Mouse (Mus musculus) right cerebral cortex, adult 2 months (tissue): ENCODE measurements around the gene Tet2.
A peak's percentile ranks its signal among the peaks of the same experiment; 100 is the strongest.
"Not testable (repeated sequence)": the region's sequence is repeated elsewhere in the genome, so short reads cannot be mapped to it uniquely, and the experiment has no call there.

ENCODE experiments used
- DNase-seq, 2 experiments: peaks; one replicate each; pipeline ENCODE4 v3.0.0; 2021 to 2022; ENCODE audit warnings: low spot score in 2 of 2

Gene Tet2

GRCm38 (mm10) chr3:133548613-133549012 is 3.7 kb upstream of the Tet2 start:
- no peak for DNase-seq

GRCm38 (mm10) chr3:133546790-133547189 is 1.9 kb upstream of the Tet2 start:
- DNase-seq, result no peak

GRCm38 (mm10) chr3:133545304-133545666 is 346 bp upstream of the Tet2 start:
- peak; percentile 42 to 43 for DNase-seq

- peak; percentile 87 to 89 for DNase-seq
Observed at GRCm38 (mm10) chr3:133544131-133544550, 798 bp downstream of the Tet2 start.

GRCm38 (mm10) chr3:133543101-133544020 is 1.6 kb downstream of the Tet2 start:
- DNase-seq, result peak; percentile 36 to 46

- DNase-seq, result no peak
Observed at GRCm38 (mm10) chr3:133542084-133542483, 2.9 kb downstream of the Tet2 start.

- no peak for DNase-seq
Observed at GRCm38 (mm10) chr3:133541000-133541399, 3.9 kb downstream of the Tet2 start.

GRCm38 (mm10) chr3:133539991-133540390 is 4.9 kb downstream of the Tet2 start:
- peak; percentile 3 to 11 for DNase-seq

- DNase-seq, result not testable (repeated sequence)
Observed at GRCm38 (mm10) chr3:133538499-133538898, 6.4 kb downstream of the Tet2 start.

- DNase-seq, result no peak
Observed at GRCm38 (mm10) chr3:133535644-133536043, 9.3 kb downstream of the Tet2 start.

- no peak for DNase-seq
Observed at GRCm38 (mm10) chr3:133534066-133534465, 10.9 kb downstream of the Tet2 start.

- DNase-seq, result no peak
Observed at GRCm38 (mm10) chr3:133533272-133533995, 11.5 kb downstream of the Tet2 start.

GRCm38 (mm10) chr3:133532806-133533205 is 12.1 kb downstream of the Tet2 start:
- no peak for DNase-seq

GRCm38 (mm10) chr3:133532252-133532651 is 12.7 kb downstream of the Tet2 start:
- DNase-seq, result no peak

- DNase-seq, result no peak
Observed at GRCm38 (mm10) chr3:133531101-133531500, 13.8 kb downstream of the Tet2 start.

GRCm38 (mm10) chr3:133530664-133531063 is 14.3 kb downstream of the Tet2 start:
- no peak for DNase-seq

- no peak for DNase-seq
Observed at GRCm38 (mm10) chr3:133526119-133526723, 18.7 kb downstream of the Tet2 start.

- DNase-seq, result no peak
Observed at GRCm38 (mm10) chr3:133525578-133525977, 19.4 kb downstream of the Tet2 start.

GRCm38 (mm10) chr3:133524341-133525050 is 20.4 kb downstream of the Tet2 start:
- no peak for DNase-seq

- no peak for DNase-seq
Observed at GRCm38 (mm10) chr3:133523191-133523590, 21.7 kb downstream of the Tet2 start.

- peak in 1 of 2 experiments; percentile 6 for DNase-seq
Observed at GRCm38 (mm10) chr3:133522289-133522688, 22.6 kb downstream of the Tet2 start.

- DNase-seq, result no peak
Observed at GRCm38 (mm10) chr3:133518801-133519200, 26.1 kb downstream of the Tet2 start.
